In genomic region chr2:82387744-82388143, GRCm38 (mm10) we compare ENCODE assay signal across 11 mouse cellular contexts.
"Had no signal": no experiment of that assay in that cellular context is flagged by ENCODE, and none has a peak within 500 bp of the region (broad histone marks: within the 10 kb centered on the region; RNA-seq: fewer than 3 reads in every experiment).

No protein-coding gene starts in this region.

- H3K4me2 ChIP-seq: limb, embryonic 15.5 days; midbrain, embryonic 15.5 days; neural tube, embryonic 13.5 days had no signal

- H3K36me3 ChIP-seq: limb, embryonic 15.5 days; midbrain, embryonic 15.5 days; neural tube, embryonic 13.5 days had no signal

- H3K9me3 ChIP-seq: limb, embryonic 15.5 days; midbrain, embryonic 15.5 days; neural tube, embryonic 13.5 days had no signal

- H3K9ac ChIP-seq: limb, embryonic 15.5 days; liver, embryonic 14.5 days; midbrain, embryonic 15.5 days; neural tube, embryonic 13.5 days had no signal

- DNase-seq: kidney, adult 8-10 months; kidney, postnatal 14 days; lung, adult 18-20 months; retina, postnatal 1 day; right cerebral cortex, postnatal 4 days; spleen, adult 18-20 months; thymus, postnatal 36 days had no signal

- H3K4me3 ChIP-seq: limb, embryonic 15.5 days; midbrain, embryonic 15.5 days; neural tube, embryonic 13.5 days had no signal

- H3K27me3 ChIP-seq: limb, embryonic 15.5 days; midbrain, embryonic 15.5 days; neural tube, embryonic 13.5 days had no signal

- H3K4me1 ChIP-seq: limb, embryonic 15.5 days; midbrain, embryonic 15.5 days; neural tube, embryonic 13.5 days had no signal

- H3K27ac ChIP-seq: limb, embryonic 15.5 days; liver, embryonic 14.5 days; midbrain, embryonic 15.5 days; neural tube, embryonic 13.5 days had no signal
